Mouse (Mus musculus) v-Abl transformed pro-B cells (cell line): ENCODE measurements around the gene Rasa3.

ENCODE experiments used
- in situ Hi-C, 2 experiments: fragments of 400-800 bp; cut with MboI; formaldehyde crosslinking; loops; one replicate each; pipeline ENCODE4 v1.15.1; 2025; ENCODE audit not compliant: unreplicated experiment in 2 of 2

Gene Rasa3

GRCm38 (mm10) chr8:13655033-13655351 lies 22.4 kb downstream of the Rasa3 start:
- in situ Hi-C loops: no loop called here

GRCm38 (mm10) chr8:13654350-13655032 lies 22.9 kb downstream of the Rasa3 start:
- in situ Hi-C loops: no loop called here

- in situ Hi-C loops: no loop called here
Observed at GRCm38 (mm10) chr8:13650541-13651191, 26.7 kb downstream of the Rasa3 start.

- in situ Hi-C loops: no loop called here
Observed at GRCm38 (mm10) chr8:13649154-13649515, 28.3 kb downstream of the Rasa3 start.

- in situ Hi-C loops: no loop called here
Observed at GRCm38 (mm10) chr8:13648377-13649153, 28.8 kb downstream of the Rasa3 start.

GRCm38 (mm10) chr8:13647591-13647990 lies 29.8 kb downstream of the Rasa3 start:
- in situ Hi-C loops: no loop called here

- in situ Hi-C loops: no loop called here
Observed at GRCm38 (mm10) chr8:13644932-13645676, 32.3 kb downstream of the Rasa3 start.

- in situ Hi-C loops: no loop called here
Observed at GRCm38 (mm10) chr8:13644155-13644554, 33.2 kb downstream of the Rasa3 start.

GRCm38 (mm10) chr8:13642659-13643181 lies 34.7 kb downstream of the Rasa3 start:
- in situ Hi-C loops: no loop called here

- in situ Hi-C loops: no loop called here
Observed at GRCm38 (mm10) chr8:13641206-13641605, 36.2 kb downstream of the Rasa3 start.

GRCm38 (mm10) chr8:13640452-13640883 lies 36.9 kb downstream of the Rasa3 start:
- in situ Hi-C loops: no loop called here

- in situ Hi-C loops: no loop called here
Observed at GRCm38 (mm10) chr8:13633107-13633506, 44.3 kb downstream of the Rasa3 start.

GRCm38 (mm10) chr8:13632309-13632708 lies 45.1 kb downstream of the Rasa3 start:
- in situ Hi-C loops: no loop called here

GRCm38 (mm10) chr8:13630754-13631153 lies 46.6 kb downstream of the Rasa3 start:
- in situ Hi-C loops: no loop called here

GRCm38 (mm10) chr8:13630171-13630570 lies 47.2 kb downstream of the Rasa3 start:
- in situ Hi-C loops: no loop called here

GRCm38 (mm10) chr8:13629351-13630090 lies 47.9 kb downstream of the Rasa3 start:
- in situ Hi-C loops: no loop called here

- in situ Hi-C loops: no loop called here
Observed at GRCm38 (mm10) chr8:13628067-13628466, 49.3 kb downstream of the Rasa3 start.

GRCm38 (mm10) chr8:13627591-13627990 lies 49.8 kb downstream of the Rasa3 start:
- in situ Hi-C loops: no loop called here

- in situ Hi-C loops: no loop called here
Observed at GRCm38 (mm10) chr8:13626114-13626513, 51.3 kb downstream of the Rasa3 start.
